Mouse (Mus musculus) heart, adult 18-20 months (tissue): Measurements from ENCODE around the gene Cst12. TPM values are rescaled to one million over a fixed set of nuclear protein-coding genes. Genes with fewer than 3 reads are reported as not detected.

Source experiments
- total RNA-seq, 2 experiments: library from RNA; stranded (reverse); gene quantifications; 2 replicates each; pipeline ENCODE4 v1.2.3; 2021

The Cst12 gene
- total RNA-seq, 2 experiments from 2014 or later = 0.55 to 0.98 TPM

Other genes starting within 250 kb of the Cst12 start
- gene Nxt1, start 116.8 kb upstream of the Cst12 start, total RNA-seq = 1 to 10 TPM; 6.4 to 8.2 TPM
- 10 to 100 TPM; 26.2 to 29.3 TPM for gene Gzf1, start 108.3 kb upstream of the Cst12 start, total RNA-seq
- 1 to 10 TPM; 1.1 to 1.4 TPM for gene Napb, start 56.9 kb upstream of the Cst12 start, total RNA-seq
- gene Cstl1, start 39.0 kb upstream of the Cst12 start, total RNA-seq = not detected
- gene Cst11, start 17.9 kb upstream of the Cst12 start, total RNA-seq = not detected
- gene 8030411F24Rik, start 7.4 kb upstream of the Cst12 start, total RNA-seq = not detected
- gene Cst8, start 9.4 kb downstream of the Cst12 start, total RNA-seq = not detected
- not detected for gene Cst13, start 30.7 kb downstream of the Cst12 start, total RNA-seq
- gene Cst9, start 45.8 kb downstream of the Cst12 start, total RNA-seq = under 1 TPM; 0.82 to 0.90 TPM
- gene 9230104L09Rik, start 75.7 kb downstream of the Cst12 start, total RNA-seq = under 1 TPM in 1 of 2 experiments, not detected in 1; 0.72 TPM
- gene Cst3, start 86.3 kb downstream of the Cst12 start, total RNA-seq = 100 to 1,000 TPM; 907 to 950 TPM
- not detected for gene Gm1330, start 213.9 kb downstream of the Cst12 start, total RNA-seq
- not detected for gene Gm10750, start 227.9 kb downstream of the Cst12 start, total RNA-seq